Mouse (Mus musculus): ENCODE measurements around the gene Slc9a9.
"Not testable (repeated sequence)": the region's sequence is repeated elsewhere in the genome, so short reads cannot be mapped to it uniquely, and the experiment has no call there.

Gene Slc9a9

DNA sequence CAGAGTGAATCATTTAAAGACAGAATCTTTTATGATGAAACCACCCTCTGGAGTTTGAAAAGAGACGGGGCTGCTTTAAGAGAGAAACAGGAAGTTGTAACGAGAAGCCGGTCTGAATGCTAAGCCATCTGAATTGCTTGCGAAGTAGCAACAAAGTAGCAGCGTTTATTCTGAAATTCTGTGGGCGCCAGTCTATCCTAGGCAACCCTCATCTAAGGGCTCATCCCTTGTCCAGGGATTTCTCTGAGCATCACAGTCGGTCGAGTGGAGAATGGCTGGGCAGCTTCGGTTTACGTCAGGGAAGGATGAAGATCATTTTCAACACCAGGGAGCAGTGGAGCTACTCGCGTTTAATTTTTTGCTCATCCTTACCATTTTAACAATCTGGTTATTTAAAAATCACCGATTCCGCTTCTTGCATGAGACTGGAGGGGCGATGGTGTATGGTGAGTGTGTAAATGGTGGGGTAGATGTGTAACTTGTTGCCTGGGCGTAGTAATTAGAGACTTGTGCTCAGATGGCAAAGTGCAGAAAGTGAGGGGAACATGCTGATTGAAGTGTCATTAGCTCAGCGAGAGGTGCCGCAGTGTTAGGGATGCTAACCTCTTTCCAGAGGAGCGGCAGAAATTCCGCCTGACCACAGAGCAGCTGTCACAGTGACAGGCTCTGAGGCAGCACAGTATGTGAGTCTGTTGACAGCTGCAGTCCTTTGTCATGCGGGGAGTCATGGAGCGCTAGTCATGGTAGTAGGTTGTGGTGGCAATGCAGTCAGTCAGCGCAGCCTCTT, at the start of gene Slc9a9:
Gene Slc9a9, plus strand, starts transcription at position 119 of the 787 bp plus-strand sequence.
- peak; percentile 69 for DNase-seq

DNA sequence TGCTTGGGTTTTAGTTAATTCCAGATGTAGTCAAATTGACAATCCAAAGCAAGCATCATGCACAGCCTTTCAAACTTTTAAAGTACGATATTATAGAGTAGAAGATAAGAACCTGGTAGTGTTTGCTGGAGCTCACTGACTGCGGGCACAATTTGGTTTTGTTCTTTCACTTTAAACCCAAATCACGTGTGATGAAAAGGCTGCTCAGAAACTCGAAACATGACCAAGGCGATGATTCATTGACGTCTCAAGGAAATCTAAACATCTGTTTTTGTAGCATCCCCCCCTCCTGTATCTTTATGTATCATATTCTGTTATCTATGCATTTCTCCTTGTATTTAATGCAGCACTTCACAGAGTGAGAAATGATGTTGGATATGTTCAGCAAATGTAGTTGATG, 49.4 kb upstream of the Slc9a9 start:
- no peak for DNase-seq

DNA sequence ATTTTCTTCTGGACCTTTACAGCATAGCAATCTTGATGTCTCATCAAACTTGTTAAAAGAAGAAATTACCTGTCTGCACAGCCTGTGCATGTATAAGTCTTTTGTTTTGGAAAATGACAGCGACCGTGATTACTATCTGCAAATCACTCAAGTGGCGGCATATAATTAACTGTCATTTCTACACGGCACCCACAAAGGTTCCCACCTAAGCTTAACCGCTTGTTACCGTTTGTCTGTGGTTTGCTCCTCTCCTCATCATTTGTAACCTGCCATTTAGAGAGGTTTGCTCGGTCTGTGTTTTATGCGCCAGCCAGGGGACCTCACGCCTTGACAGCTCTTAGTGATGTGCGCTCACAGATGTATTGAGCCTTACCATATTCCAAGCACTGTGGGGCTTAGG, 48.9 kb upstream of the Slc9a9 start:
- no peak for DNase-seq

DNA sequence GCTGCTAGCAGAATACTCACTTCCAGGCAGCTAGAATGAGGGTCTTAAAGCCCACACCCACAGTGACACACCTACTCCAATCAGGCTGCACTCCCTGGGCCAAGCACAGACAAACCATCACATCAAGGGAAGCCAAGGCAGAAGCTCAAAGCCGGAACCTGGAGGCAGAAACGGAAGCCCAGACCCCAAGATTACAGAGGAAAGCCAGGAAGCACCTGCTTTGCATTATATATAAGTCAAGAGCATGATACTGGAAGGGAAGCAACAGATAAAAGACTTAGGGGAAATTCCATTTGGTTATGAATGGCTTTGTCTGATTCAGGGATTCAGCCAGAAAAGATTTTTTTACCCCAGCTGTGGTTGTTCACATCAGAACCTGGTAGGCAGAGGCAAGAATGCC, 47.8 kb upstream of the Slc9a9 start:
- no peak for DNase-seq

DNA sequence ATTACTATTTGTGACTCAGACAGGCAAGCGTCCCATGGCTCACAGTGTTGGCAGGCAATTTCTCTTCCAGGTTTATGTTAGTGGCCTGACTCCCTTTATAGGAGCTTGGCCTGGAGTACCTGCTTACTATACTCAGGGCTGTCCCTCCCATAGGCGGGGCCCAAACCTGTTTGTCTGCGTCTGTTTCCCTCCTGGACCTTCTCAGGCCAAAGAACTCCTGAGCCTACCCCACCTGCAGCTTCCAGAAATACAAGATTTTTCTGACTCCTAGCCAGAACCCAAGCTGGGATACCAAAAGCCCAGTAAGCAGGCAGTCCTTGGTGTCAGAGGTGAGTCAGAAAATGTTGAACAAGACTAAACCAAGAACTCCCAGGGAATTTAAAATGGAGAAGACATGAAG, 43.0 kb upstream of the Slc9a9 start:
- no peak for DNase-seq

DNA sequence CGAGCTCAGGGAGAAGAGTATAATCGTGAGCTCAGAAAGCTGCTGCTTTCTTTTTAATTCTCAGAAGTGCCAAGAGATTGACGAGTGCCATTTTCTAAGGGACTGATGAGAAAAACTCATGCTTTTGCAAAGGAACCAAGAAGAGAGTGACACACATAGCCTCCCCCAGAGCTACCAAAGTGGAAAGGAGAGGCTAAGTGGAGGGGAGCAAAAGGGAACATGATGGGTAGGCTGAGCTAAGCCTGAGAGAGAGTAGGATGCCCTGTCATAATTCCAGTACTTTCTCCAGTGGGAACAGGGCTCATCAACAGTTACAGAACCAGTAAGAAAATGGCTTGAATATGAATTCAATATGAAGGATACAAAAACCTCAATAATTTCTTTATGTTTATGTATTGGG, 40.8 kb upstream of the Slc9a9 start:
- DNase-seq, result no peak

DNA sequence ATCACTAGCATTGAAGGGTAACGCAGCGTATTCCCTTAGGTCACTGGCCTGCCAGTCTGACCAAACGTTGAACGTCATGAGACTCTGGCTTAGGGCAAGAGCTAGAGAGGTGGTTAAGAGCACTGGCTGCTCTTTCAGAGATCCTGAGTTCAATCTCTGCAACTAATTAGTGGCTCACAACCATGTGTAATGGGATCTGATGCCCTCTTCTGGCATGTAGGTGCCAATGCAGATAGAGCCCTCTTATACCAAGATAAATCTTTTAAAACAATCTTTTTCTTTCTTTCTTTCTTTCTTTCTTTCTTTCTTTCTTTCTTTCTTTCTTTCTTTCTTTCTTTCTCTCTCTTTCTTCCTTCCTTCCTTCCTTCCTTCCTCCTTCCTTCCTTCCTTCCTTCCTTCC, 35.4 kb upstream of the Slc9a9 start:
- not testable (repeated sequence) for DNase-seq

DNA sequence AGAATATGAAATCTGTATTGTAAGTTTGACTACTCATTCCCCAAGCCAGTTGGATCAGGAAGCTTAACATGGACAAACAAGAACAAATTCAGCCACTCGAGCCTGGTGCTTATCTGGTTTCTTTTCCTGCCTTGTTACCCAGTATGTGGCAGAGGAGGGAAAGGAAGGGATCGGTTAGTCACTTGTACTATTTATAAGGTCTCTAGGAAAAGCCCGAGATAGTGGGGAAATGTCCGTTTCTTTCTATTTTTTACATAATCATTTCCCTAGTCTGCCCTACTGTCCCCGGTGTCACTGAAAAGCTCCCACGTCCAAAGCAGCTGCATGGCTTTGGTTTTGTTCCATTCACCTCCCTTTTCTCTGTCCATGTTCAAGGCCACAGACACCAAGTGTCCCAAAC, 24.1 kb upstream of the Slc9a9 start:
- no peak for DNase-seq

DNA sequence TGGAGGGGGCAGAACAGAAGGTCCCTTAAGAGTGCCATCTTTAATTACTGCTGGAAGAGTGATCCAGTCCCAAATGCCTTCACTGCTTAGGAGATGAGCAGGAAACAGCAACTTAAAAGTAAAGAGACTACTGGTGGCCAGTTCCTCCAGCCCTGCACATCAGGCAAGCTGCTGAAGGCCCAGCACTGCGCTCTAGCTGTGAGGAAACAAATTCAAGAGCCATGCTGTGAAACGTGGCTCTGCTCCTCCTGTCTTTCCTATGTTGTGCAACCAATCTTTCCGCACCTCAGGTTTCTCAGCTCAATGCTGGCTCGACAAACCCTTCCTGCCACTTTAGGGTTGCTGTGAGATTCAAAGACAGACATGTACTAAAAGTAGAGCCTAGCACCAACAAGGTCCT, 22.3 kb upstream of the Slc9a9 start:
- DNase-seq, result no peak

DNA sequence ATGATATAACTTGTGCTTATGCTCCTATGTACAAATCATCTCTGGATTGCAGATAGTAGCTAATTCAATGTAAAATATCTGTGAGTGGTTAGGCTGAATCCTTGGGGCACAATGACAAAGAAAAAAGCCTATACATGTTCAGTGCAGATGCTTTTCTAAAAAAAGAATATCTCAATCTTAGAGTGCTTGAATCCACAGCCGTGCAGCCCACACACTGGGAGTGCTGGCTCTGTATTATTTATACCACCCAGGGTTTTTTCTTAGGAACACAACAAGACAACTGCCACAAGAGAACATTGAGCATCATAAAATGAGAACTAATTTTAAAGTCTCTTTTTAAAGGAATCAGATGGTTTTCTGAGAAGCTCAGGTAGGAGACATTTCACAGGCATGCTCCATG, 19.7 kb upstream of the Slc9a9 start:
- peak; percentile 48 for DNase-seq

DNA sequence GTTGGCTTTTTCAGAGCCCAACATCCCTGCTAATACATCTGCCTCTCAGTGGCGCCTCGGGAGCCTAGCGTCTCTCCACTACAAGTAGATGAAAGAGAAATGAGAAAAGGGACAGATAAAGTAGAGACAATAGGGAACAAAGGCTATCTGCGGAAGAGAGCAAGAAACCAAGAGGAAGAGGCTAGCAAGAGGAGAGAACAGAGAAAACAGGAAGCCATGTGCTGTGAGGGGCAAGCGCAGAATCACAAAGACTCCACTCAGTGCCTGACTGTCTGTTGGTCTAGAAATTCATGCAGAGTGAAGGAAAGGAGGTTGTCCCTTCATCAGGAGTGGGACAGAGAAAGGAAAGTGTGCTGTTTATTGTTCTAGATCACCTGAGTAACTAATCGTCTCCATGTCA, 16.5 kb upstream of the Slc9a9 start:
- DNase-seq, result no peak

DNA sequence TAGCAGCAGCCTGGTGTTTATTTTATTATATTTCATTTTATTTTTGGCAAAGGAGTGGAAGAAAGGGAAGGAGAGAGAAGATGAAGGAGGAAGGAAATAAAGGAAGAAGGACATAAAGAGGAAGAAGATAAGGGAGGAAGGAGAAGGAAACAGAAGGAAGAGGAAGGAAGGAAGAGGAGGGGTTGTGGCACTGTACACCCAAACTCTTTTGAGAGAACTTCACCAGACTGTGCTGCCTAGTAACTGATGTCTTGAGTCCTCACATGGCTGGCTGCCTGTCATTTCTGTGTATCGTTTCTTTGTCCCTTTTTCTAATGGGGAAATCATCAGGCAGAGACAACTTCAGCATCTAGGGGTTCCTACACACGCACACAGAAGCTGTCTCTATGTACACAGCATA, 15.9 kb upstream of the Slc9a9 start:
- no peak for DNase-seq

DNA sequence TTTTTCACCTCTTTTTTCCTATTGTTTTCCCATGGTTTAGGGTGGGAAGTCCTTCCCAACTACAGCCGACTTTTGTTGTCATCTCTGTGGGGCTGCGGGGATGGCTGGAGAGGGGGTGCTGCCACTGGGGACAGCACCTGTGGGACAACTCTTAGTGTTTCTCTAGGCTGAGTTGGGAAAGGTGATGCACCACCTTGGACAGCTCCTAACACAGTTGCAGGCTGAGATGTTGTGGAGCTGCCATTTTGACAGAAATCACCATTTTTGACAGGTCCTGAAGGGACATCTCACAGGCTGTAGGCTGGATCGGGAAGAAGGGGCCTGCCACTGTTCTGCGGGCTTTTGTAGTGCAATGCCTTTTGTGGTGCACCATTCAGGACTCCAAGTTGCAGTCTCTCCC, 13.4 kb upstream of the Slc9a9 start:
- no peak for DNase-seq

DNA sequence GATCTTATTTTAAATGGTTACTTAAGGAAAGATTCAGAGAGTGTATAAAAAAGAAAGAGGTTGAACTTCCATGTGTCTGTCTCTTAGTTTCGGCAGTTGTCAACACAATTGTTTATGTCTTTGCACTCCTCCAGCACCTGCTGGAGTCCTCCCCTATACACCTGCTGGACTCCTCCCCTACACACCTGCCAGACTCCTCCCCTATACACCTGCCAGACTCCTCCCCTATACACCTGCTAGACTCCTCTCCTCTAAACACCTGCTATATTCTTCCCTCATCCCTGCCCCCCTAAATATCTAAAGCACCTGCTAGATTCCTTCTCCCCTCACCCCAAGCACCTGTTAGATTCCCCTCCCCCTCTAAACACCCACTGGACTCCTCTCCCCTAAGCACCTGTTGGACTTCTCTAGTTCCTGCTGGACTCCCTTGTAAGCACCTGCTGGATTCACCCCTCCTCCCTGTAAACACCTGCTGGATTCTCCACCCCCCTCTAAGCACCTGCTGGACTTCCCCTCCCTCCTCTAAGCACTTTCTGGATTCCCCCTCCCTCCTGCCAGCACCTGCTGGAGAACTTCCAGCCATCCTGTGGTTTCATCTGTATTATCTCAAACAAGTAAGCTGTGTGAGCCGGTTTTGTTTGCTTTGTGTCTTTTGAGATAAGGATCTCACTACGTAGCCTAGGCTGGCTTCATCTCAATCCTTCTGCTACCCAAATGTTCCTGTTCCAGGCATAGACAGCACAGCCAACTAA, 10.1 kb upstream of the Slc9a9 start:
- no peak for DNase-seq

DNA sequence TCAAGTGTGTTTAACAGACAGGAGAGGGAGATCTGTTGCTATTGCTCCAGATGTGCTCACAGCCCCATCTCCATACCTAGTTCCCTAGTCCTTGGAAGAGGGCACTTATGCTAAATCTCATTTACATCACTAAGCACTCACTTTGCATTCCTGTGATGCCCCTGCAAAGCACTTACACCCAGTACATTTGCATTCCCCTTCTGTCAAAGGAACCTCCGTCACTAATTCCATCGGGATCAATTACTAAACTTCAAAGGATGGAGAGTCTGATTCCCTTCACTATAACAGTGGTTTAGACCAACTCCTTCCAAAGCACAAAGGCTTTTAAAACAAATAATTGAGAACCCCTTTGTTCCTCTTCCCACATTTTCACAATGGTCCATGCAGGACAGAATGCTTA, 7.9 kb upstream of the Slc9a9 start:
- no peak for DNase-seq

DNA sequence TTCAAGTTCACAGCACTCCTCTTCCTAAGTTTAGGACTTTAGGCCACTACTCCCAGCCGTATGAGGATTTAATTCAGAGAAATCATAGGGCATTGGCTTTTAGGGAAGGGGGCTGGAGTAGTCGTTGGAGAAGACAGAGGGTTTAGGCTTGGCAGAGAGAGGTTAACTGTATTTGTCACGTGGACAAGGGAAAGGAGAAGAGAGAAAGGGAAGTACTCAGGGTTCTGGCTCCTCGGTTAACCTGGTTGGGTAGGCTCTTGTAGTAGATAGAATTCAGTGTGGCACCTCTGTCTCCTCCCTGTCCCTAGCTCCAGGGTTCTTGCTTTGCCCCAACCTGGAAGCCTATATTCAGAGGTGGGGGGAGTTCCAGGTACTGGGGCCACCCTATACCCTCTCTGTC, 4.5 kb upstream of the Slc9a9 start:
- DNase-seq, result no peak

DNA sequence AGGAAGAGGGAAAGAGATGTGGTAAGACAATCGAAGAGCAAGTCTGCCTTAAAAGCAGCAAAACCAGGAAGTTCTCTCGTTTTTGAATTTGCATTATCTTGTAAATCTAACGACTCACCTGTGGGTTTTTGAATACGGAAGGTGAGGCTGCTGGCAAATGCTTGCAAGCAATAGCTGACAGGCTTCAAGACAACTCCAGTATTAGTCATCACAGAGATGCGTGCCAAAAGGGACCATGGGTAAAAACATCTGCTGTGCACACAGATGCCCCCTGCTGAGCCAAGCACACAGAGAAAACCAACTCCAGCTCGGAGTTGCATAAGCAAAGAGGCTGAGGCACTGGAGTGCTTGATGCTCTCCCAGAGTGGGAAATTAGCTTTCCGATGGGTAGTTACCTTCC, 1.1 kb upstream of the Slc9a9 start:
- DNase-seq, result peak; percentile 80

DNA sequence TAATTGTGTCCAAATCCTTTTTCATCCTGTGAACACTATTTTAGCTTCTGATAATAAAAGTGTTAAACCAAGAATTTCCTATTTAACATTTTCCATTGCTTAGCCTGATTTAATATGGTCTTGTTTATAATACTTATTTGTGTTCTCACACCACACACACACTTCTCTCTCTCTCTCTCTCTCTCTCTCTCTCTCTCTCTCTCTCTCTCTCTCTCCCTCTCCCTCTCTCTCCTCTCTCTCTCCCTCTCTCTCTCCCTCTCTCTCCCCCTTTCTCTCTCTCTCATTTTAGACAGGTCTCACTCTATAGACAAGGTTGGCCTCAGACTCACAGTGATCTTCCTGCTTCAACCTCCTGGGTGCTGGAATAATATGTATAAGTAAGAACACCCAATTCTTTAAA, 995 bp downstream of the Slc9a9 start:
- no peak for DNase-seq

DNA sequence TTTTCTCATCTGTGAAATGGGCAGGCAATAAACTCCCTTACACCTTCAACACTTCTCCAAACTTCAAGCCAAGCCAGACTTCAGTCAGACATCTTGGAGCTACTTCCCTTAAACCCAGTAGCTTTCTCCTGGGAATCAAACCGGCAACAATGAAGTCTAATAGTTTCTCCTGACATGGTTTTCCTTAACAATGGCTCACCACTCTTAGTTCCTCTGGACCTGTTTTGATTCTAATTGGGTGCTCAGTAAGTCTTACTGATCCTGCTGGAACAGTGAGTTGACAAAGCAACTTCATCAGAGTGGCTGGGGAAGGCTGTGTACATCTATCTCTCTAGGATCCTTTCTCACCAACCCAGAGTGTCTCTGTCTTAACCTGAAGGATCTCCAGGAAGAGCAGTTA, 5.0 kb downstream of the Slc9a9 start:
- DNase-seq, result no peak

DNA sequence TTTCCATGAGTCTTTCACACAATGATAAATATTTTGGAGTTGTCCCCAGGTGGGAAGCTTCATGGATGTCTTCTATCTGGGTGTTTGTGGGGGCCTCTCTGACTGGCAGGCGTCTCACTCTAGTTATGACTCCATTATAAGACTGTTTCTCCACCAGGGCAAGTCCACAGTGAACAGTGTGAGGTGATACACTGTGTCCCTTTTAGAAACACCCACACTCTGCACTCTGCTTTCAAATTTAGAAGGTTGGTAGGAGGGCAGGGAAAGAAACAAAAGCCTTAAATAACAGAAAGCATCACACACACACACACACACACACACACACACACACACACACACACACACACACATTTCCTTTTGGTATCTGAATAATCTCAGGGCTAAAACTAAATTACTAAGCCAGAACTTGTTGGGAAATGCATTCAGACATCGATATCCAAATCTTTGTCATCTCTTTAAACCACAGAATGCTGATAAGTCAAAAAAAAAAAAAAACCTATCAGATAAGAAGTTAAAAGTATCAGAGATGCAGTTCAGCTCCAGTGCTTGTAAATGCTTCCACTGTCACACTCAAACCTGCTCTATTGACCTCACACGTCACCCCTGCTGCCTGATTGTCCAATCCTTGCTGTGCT, 8.4 kb downstream of the Slc9a9 start:
- no peak for DNase-seq

DNA sequence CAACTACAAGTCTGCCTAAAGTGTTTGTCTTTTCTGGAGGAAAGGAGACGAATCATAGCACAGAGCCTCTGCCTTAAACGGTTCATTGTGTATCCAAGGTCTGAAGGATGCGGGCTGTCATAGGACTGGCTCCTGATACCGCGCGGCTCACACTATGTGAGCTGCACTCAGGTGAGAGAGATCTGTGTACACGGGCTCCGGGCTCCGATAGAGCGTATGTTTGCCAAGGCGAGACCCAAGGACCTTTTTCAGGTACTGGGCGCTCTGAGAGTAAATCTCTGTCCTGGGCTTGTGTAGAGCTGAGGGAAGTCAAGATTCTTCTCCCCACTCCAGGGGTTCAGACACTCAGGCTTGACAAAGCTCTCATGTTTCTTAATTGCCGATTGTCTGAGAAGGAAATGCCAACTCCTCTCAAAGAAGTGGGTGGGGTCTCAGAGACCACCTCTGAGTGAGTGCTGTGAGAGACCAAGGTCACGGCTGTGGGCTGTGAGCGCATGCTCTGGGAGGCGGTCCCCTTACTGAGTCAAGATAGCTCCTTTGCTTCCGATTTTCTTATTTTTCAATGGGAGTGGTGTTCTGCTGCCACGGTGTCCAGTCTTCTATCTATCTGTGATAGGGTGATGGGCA, 10.9 kb downstream of the Slc9a9 start:
- no peak for DNase-seq

DNA sequence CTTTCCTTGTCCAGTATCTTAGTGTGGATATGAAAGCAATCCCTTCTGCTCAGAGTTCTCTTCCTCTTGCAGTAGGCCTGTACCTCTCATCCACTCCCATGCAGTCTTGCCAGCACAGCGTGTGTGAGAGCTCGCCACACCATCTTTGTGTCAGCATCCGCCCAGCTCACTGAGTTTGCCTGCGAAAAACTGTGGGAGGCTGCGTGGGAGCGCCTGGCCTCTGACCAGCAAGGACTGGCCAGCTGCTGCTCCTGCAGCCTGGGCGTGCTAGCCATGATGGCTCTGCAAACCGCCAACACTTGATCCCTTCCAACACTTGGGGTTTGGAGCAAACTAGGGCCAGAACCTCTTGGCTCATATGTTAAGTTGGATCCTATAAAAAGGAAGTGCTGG, 11.4 kb downstream of the Slc9a9 start:
- peak; percentile 47 for DNase-seq

DNA sequence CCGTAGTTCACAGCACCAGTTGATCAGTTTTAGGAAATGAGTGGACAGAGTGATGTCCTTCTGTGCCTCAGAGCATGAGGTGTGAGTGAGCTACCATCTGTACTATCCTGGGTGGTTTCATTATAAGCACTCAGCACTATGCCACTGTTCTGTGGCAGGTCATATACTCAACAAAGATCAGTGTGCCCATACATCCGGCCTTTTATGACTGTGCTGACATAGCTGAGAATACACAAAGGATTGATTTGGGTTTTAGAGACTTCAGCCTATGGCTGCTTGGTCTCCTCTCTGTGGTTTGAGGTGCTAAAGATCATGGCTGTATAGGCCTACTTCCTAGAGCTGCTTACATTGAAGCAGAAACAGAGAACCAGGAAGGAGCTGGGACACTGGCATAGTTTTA, 12.6 kb downstream of the Slc9a9 start:
- DNase-seq, result no peak

DNA sequence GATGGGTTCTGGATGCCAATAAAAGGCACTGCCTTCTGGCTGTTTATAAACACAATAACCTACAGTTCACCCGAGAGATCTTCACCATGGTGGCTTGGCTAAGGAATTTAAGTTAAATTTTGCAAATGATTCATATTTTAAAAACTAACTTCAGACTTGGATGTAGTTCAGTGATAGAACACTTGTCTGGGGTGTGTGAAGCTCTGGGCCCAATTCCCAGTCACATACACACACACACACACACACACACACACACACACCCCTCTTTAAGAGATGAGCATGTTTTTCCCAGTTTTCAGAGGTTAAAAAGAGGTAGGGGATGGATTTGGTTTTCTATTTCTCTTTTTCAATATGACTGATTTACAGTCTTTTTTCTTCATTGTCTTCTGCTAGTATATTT, 15.9 kb downstream of the Slc9a9 start:
- no peak for DNase-seq
